8 mouse cellular contexts compared by ENCODE assay signal in genomic region chr5:116420759-116421225, GRCm38 (mm10). TPM values are rescaled to one million over a fixed set of nuclear protein-coding genes. Genes with fewer than 3 reads are reported as not detected.
A peak's percentile ranks its signal among the peaks of the same experiment; 100 is the strongest.
DNase-seq lines count a peak whose midpoint lies in the region; ATAC-seq and TF ChIP-seq lines count a peak whose summit lies in the region.

No protein-coding gene starts in this region.

- H3K27ac ChIP-seq in cerebellum, adult 2 months (ENCODE audit: insufficient read depth, low read length) = peak overlapping the region; percentile 50; the same call in 1 of the 2 replicates
- peak overlapping the region; percentile 35 for H3K27ac ChIP-seq in embryonic facial prominence, embryonic 14.5 days (replicated peaks; ENCODE audit: low read depth, low read length)
- 0 out of 2 replicates have a peak overlapping the region, but pooled peaks have one; percentile 27 for H3K27ac ChIP-seq in hindbrain, embryonic 11.5 days (ENCODE audit: low read depth, low read length)
- H3K27ac ChIP-seq in liver, postnatal 0 days (ENCODE audit: low read depth) = peak overlapping the region; percentile 76
- H3K27ac ChIP-seq in small intestine, adult 2 months (ENCODE audit: insufficient read depth, low read depth, low read length) = peak overlapping the region; percentile 57

- no peaks in the 10 kb centered on the region for H3K27me3 ChIP-seq in cerebellum, adult 2 months (ENCODE audit: control insufficient read depth, insufficient read depth, low read length)
- H3K27me3 ChIP-seq in C2C12 (ENCODE audit: control insufficient read depth, insufficient read depth, insufficient read length) = no peaks in the 10 kb centered on the region
- H3K27me3 ChIP-seq in embryonic facial prominence, embryonic 14.5 days (replicated peaks; ENCODE audit: control insufficient read depth, insufficient read depth, low read length) = no peaks in the 10 kb centered on the region; the same call in 1 of the 2 replicates
- no peaks in the 10 kb centered on the region for H3K27me3 ChIP-seq in hindbrain, embryonic 11.5 days (ENCODE audit: control insufficient read depth, insufficient read depth, low read length)
- no peaks in the 10 kb centered on the region for H3K27me3 ChIP-seq in liver, postnatal 0 days (ENCODE audit: insufficient read depth, low read length)
- no peaks in the 10 kb centered on the region for H3K27me3 ChIP-seq in small intestine, adult 2 months (ENCODE audit: control insufficient read depth, insufficient read depth, low read length)

- H3K9me3 ChIP-seq in embryonic facial prominence, embryonic 14.5 days (ENCODE audit: control insufficient read depth, low read length) = no peaks in the 10 kb centered on the region
- no peaks in the 10 kb centered on the region for H3K9me3 ChIP-seq in hindbrain, embryonic 11.5 days (ENCODE audit: control insufficient read depth, low read length)
- no peaks in the 10 kb centered on the region for H3K9me3 ChIP-seq in liver, postnatal 0 days (ENCODE audit: low read length)

- H3K4me2 ChIP-seq in embryonic facial prominence, embryonic 14.5 days (ENCODE audit: low read depth, low read length) = peak overlapping the region; percentile 43
- no peak overlapping the region for H3K4me2 ChIP-seq in hindbrain, embryonic 11.5 days (replicated peaks; ENCODE audit: low read depth, low read length)
- peak overlapping the region; percentile 62 for H3K4me2 ChIP-seq in liver, postnatal 0 days (ENCODE audit: low read depth, low read length)

- H3K4me3 ChIP-seq in cerebellum, adult 2 months (replicated peaks; ENCODE audit: insufficient read depth, low read depth, low read length) = peak overlapping the region; percentile 33
- H3K4me3 ChIP-seq in C2C12 (ENCODE audit: insufficient read depth, poor library complexity, severe bottlenecking) = peak overlapping the region; percentile 42
- H3K4me3 ChIP-seq in embryonic facial prominence, embryonic 14.5 days (ENCODE audit: low read depth, low read length) = peak overlapping the region; percentile 24
- H3K4me3 ChIP-seq in hindbrain, embryonic 11.5 days (ENCODE audit: low read depth, low read length) = no peak overlapping the region
- peak overlapping the region; percentile 45 for H3K4me3 ChIP-seq in liver, postnatal 0 days (ENCODE audit: low read depth, low read length)
- peak overlapping the region; percentile 32 for H3K4me3 ChIP-seq in small intestine, adult 2 months (ENCODE audit: low read depth, low read length)

- ATAC-seq in embryonic facial prominence, embryonic 14.5 days (ENCODE audit: low read depth) = peak; percentile 45
- ATAC-seq in hindbrain, embryonic 11.5 days (ENCODE audit: low FRiP score) = peak; percentile 54; the same call in 1 of the 2 replicates
- ATAC-seq in liver, postnatal 0 days = peak; percentile 72

- H3ac ChIP-seq in C2C12 (ENCODE audit: control insufficient read depth, insufficient read length, low read depth) = peak overlapping the region; percentile 14

- peak overlapping the region; percentile 43; the same call in 1 of the 2 replicates for H3K9ac ChIP-seq in embryonic facial prominence, embryonic 14.5 days (ENCODE audit: low read depth, low read length)
- H3K9ac ChIP-seq in hindbrain, embryonic 11.5 days (ENCODE audit: low read depth, low read length) = no peak overlapping the region
- peak overlapping the region; percentile 48 for H3K9ac ChIP-seq in liver, postnatal 0 days (replicated peaks)

- no peak for TF ChIP-seq POLR2A in cerebellum, adult 2 months (IDR thresholded peaks at IDR 0.05; ENCODE audit: borderline replicate concordance, insufficient read depth, low read length)
- TF ChIP-seq POLR2A in small intestine, adult 2 months (IDR thresholded peaks at IDR 0.05; ENCODE audit: low read depth, low read length) = no peak

- H3K36me3 ChIP-seq in C2C12 (ENCODE audit: control insufficient read depth, insufficient read depth) = peaks cover 13% of the 10 kb centered on the region
- H3K36me3 ChIP-seq in embryonic facial prominence, embryonic 14.5 days (ENCODE audit: control insufficient read depth, insufficient read depth, low read length) = no peaks in the 10 kb centered on the region
- no peaks in the 10 kb centered on the region for H3K36me3 ChIP-seq in hindbrain, embryonic 11.5 days (ENCODE audit: control insufficient read depth, insufficient read depth, low read length)
- H3K36me3 ChIP-seq in liver, postnatal 0 days (replicated peaks; ENCODE audit: insufficient read depth, low read length) = peaks cover 5% of the 10 kb centered on the region; the same call in 1 of the 2 replicates
- no peaks in the 10 kb centered on the region for H3K36me3 ChIP-seq in small intestine, adult 2 months (ENCODE audit: control insufficient read depth, insufficient read depth, low read length)

- peaks cover 38% of the 10 kb centered on the region for H3K79me3 ChIP-seq in C2C12 (ENCODE audit: low read depth)

- 64% methylated on average over 6 of the region's 6 CpGs for WGBS in cerebellum, adult 2 months
- WGBS in embryonic facial prominence, embryonic 14.5 days = 19% methylated on average over 6 of the region's 6 CpGs
- WGBS in hindbrain, embryonic 11.5 days = 6% methylated on average over 6 of the region's 6 CpGs
- 43% methylated on average over 6 of the region's 6 CpGs for WGBS in liver, postnatal 0 days (ENCODE audit: insufficient replicate concordance)
- 11% methylated on average over 6 of the region's 6 CpGs for WGBS in small intestine, adult 2 months

- peaks cover 64% of the 10 kb centered on the region for H3K79me2 ChIP-seq in C2C12 (ENCODE audit: control insufficient read depth, insufficient read depth)

- no peak for TF ChIP-seq CTCF in cerebellum, adult 2 months (IDR thresholded peaks at IDR 0.05; ENCODE audit: borderline replicate concordance, insufficient read depth, low read depth, low read length)
- no peak for TF ChIP-seq CTCF in C2C12 (IDR thresholded peaks at IDR 0.05; ENCODE audit: control insufficient read depth, insufficient read depth, insufficient read length)
- TF ChIP-seq CTCF in liver, postnatal 0 days (IDR thresholded peaks at IDR 0.05; ENCODE audit: low read depth) = no peak
- no peak for TF ChIP-seq CTCF in small intestine, adult 2 months (IDR thresholded peaks at IDR 0.05; ENCODE audit: extremely low read depth, insufficient read length, insufficient replicate concordance, low read depth, low read length)

- peak; percentile 37 to 48 for DNase-seq in cerebellum, adult 2 months
- no peak for DNase-seq in cerebellum, adult 8-10 months
- peak; percentile 80 for DNase-seq in embryonic facial prominence, embryonic 14.5 days (ENCODE audit: low spot score)
- DNase-seq in hindbrain, embryonic 11.5 days (ENCODE audit: low spot score) = no peak
- DNase-seq in liver, postnatal 0 days = peak; percentile 61
- DNase-seq in thymus, postnatal 14 days = no peak

- 0 out of 2 replicates have a peak, but pooled peaks have one; percentile 43 for TF ChIP-seq EP300 in liver, postnatal 0 days (IDR thresholded peaks at IDR 0.05; ENCODE audit: low read depth)

- H3K4me1 ChIP-seq in cerebellum, adult 2 months (ENCODE audit: control insufficient read depth, insufficient read depth, low read length) = peaks cover 28% of the 10 kb centered on the region
- peaks cover 23% of the 10 kb centered on the region for H3K4me1 ChIP-seq in embryonic facial prominence, embryonic 14.5 days (ENCODE audit: control insufficient read depth, insufficient read depth, low read length)
- H3K4me1 ChIP-seq in hindbrain, embryonic 11.5 days (replicated peaks; ENCODE audit: control insufficient read depth, insufficient read depth, low read length) = peaks cover 11% of the 10 kb centered on the region; the same call in 1 of the 2 replicates
- H3K4me1 ChIP-seq in liver, postnatal 0 days (ENCODE audit: insufficient read depth) = peaks cover 7% of the 10 kb centered on the region; the same call in 1 of the 2 replicates
- no peaks in the 10 kb centered on the region; the same call in 1 of the 2 replicates for H3K4me1 ChIP-seq in small intestine, adult 2 months (ENCODE audit: control insufficient read depth, insufficient read depth, insufficient read length, low read length)

TF ChIP-seq in C2C12, 6 proteins besides CTCF, POLR2A, EP300 and RAD21:
- TF ChIP-seq USF1 (IDR thresholded peaks at IDR 0.05; ENCODE audit: low read depth) = no peak
- no peak for TF ChIP-seq MYOD1 (IDR thresholded peaks at IDR 0.05; ENCODE audit: control insufficient read depth, insufficient read length, low read depth)
- no peak for TF ChIP-seq MAX (IDR thresholded peaks at IDR 0.05)
- no peak for TF ChIP-seq FOSL1 (IDR thresholded peaks at IDR 0.05; ENCODE audit: insufficient read depth, low read length, poor library complexity, severe bottlenecking)
- no peak for TF ChIP-seq CEBPB (IDR thresholded peaks at IDR 0.05; ENCODE audit: low read depth)
- TF ChIP-seq MYOG (IDR thresholded peaks at IDR 0.05; ENCODE audit: control insufficient read depth, extremely low read depth, insufficient read length) = no peak

RNA-seq across cellular contexts. Expression of gene Hspb8, which starts 1.9 kb away (rescaled TPM):
- 29.5 and 32.1 TPM in 2 replicates for polyA plus RNA-seq in cerebellum, adult 2 months (2012; rRNA removed)
- polyA plus RNA-seq in C2C12 (2012; fragmentation: generic; extraction: Trizol) = 58.6 TPM
- 18.4 and 27.3 TPM in 2 replicates for polyA plus RNA-seq in embryonic facial prominence, embryonic 14.5 days (2014; fragmentation: Nextera tagmentation; extraction: Ambion mirVana)
- 6.5 and 7.5 TPM in 2 replicates for polyA plus RNA-seq in hindbrain, embryonic 11.5 days (2014; fragmentation: Nextera tagmentation; extraction: Ambion mirVana)
- polyA plus RNA-seq in liver, postnatal 0 days (2015; fragmentation: Nextera tagmentation; extraction: Ambion mirVana) = 9.1 and 10.6 TPM in 2 replicates
- 7.6 and 7.8 TPM in 2 replicates for polyA plus RNA-seq in small intestine, adult 2 months (2012; rRNA removed)

Comparison
In these comparisons a context has a peak if more than half of its experiments do, and no peak if none do; other contexts are left out.
1. DNase-seq: peak in cerebellum, adult 2 months (2 of 2), embryonic facial prominence, embryonic 14.5 days (single experiment) and liver, postnatal 0 days (single experiment); none in cerebellum, adult 8-10 months (single experiment), hindbrain, embryonic 11.5 days (single experiment) and thymus, postnatal 14 days (single experiment).
2. Peak in every context shown above with its lines, with median percentiles within 50 percentile points of each other: H3K27ac ChIP-seq and ATAC-seq.